Mouse (Mus musculus) 416B (cell line): ENCODE measurements around the gene Foxf1.
A peak's percentile ranks its signal among the peaks of the same experiment; 100 is the strongest.

ENCODE experiments used
- DNase-seq: peaks from one replicate; pipeline ENCODE4 v3.0.0; 2011; ENCODE audit warnings: low read depth

Foxf1 gene

DNA sequence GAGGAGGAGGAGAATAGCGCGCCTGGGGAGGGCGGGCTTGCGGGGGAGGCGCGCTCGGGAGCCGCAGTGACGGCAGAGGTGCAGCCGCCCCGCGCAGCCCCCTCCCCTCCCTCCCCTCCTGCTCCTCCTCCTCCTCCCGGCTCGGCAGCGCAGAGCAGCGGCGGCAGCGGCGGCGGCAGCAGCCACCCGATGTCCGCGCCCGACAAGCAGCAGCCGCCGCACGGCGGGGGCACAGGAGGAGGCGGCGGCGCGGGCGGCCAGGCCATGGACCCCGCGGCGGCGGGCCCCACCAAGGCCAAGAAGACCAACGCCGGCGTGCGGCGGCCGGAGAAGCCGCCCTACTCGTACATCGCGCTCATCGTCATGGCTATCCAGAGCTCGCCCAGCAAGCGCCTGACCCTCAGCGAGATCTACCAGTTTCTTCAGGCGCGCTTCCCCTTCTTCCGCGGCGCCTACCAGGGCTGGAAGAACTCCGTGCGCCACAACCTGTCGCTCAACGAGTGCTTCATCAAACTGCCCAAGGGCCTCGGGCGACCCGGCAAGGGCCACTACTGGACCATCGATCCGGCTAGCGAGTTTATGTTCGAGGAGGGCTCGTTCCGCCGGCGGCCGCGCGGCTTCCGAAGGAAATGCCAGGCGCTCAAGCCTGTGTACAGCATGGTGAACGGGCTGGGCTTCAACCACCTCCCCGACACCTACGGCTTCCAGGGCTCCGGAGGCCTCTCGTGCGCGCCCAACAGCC, at the start of gene Foxf1:
TSS of gene Foxf1 (plus strand) at position 177 of the 742 bp plus-strand sequence.
- no peak for DNase-seq

DNA sequence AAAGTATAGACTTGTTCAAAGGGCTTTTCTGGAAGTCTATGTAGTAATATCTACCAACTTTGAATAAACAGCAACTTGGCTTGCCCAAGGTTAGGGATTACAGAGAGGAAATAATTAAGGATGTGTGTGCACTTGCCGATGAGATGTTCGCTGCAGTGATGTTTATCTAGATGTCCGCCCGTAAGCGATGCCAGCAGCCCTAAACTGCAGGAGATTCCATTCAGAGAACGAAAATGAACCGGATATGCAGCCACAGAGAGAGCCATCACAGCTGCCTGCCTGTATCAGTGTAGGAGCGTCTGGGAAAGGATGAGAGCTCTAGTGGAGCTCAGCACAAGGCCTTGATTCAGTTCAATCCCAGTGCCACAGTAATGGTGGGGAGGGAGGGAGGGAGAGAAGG, 48.6 kb upstream of the Foxf1 start:
- no peak for DNase-seq

DNA sequence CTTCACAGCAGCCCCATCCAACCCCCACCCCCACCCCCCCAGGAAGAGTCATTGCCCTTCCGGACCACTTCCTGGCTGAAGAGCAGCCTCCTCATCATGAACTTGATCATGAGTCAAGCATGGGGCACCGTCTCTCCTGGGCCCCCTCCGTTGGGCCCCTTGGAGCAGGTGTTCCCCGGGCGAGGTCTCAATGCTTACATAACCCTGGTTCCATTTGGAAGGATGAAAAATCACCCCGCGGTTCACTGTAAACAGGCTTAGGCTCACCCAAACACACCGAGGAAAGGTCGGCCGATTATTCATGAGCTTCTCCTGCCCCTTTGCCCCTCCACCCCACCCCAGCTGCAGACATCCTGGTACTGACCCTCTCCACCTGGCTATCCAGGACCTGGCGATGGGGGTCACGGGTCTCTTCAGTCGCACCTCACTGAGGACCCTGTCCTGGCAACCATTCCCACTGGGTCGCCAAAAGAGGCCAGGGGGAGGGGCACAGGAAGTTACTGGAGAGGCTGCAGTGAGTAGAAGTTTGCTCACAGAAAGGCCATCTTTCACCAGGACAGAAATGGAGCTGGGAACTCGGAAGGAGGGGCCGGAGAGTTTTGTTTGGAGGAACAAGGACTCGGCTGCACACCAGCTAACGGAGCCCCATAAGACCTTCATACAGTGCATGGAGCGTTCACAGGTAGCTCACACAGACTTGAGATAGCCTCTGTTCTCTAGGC, 40.3 kb upstream of the Foxf1 start:
- no peak for DNase-seq

DNA sequence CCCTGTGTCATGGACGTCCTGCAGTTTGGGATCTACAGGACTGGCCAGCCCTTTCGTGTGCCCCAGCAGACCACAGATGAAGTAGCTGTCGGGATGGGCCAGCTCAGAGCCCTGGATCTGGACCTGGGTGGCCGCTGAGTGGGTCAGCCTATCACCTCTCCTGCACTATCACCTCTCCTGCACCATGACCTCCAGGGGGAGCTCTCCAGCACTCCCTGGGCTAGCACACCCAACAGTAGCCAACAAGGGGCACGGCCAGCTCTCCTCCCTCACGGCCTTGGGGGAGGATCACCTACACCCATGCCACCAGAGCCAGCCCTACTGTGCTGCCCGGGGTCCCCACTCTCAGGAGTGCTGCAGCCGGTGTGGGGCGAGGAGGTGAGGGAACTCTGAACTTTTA, 36.7 kb upstream of the Foxf1 start:
- peak; percentile 22 for DNase-seq

DNA sequence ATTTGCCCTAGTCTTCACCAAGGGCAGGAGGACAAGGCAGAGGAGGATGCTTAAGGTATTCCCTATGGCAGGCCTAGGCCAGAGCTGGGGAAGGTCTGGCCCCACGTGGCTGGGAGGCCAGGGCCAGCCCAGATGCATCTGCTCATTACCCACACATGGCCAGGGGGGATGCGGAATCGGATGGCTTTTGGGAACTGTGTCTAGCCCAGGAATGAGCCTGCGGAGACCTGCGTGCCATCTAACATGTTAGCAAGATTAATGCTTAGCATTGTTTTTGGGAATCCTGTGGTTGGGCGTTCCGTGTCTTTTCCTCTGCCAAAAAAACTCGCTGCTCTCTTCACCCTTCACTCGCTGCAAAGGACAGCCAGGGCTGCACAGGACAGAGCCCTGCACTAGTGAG, 26.1 kb upstream of the Foxf1 start:
- DNase-seq, result no peak

DNA sequence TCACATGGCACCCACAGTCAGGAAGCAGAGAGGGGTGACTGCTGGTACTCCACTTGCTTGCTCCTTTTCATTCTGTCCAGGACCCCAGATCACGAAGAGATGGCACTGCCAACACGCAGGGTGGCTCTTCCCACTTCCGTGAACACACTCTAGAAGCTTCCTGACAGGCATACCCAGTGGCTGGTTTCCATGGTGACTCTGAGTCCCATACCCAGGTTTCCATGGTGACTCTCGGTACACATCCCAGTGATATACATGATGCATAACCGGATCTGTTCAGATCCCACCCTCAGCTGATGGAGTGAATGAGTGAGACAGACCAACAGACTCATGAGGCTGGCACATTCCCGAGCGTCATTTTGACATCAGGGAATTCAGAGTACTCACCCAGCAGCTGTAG, 25.1 kb upstream of the Foxf1 start:
- no peak for DNase-seq

DNA sequence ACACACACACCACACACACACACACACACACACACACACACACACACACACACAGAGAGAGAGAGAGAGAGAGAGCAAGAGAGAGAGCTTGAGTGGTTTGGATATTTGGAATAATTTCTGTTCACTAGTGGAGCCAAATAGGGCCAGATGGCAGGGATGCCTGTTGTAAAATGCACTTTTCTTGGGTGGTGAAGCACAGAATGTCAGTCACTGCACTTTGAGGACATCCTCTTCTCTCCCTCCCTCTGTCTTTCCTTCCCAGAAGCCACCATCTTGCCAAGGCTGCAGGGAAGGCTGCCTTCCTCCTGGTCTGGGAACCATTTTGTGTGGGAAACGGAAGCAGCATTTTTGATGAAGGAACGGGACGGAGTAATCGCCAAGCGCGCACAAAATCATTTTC, 21.7 kb upstream of the Foxf1 start:
- no peak for DNase-seq

DNA sequence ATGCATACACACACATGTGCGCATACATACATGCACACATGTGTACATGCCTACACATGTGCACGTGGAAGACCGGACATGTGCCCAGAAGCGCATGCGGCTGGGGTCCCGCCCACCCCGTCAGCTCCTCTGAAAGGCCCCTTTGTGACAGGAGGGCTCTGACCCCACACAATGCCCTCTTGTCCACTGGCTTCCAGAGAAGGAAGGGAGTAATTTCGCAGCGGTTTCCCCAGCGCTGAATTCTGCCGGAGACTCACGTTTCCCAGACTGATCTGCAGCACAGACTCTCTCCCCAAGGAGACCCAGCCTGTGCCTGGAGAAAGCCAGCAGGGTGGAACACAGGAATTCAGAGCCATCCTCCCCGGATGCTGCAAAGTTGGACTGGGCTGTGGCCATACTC, 20.5 kb upstream of the Foxf1 start:
- no peak for DNase-seq

DNA sequence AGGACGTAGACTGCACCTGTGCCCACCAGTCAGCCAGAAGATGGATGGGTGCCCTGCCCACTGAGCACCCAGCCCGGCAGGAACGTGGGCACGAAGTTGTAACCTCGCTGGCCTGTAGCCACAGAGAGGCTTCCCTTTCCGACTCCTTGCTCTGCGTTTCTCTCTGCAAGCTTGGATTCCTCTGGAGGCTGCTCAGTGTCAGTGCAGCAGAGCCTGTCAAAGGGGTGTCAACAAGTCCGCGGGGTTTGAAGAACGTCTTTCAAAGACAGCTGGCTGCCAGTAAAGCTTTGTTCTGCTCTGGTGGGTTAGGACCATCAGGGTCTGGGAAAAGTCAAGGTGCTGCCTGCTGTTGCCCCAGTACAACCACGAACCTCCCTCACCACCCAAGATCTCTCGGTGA, 12.7 kb upstream of the Foxf1 start:
- DNase-seq, result no peak

DNA sequence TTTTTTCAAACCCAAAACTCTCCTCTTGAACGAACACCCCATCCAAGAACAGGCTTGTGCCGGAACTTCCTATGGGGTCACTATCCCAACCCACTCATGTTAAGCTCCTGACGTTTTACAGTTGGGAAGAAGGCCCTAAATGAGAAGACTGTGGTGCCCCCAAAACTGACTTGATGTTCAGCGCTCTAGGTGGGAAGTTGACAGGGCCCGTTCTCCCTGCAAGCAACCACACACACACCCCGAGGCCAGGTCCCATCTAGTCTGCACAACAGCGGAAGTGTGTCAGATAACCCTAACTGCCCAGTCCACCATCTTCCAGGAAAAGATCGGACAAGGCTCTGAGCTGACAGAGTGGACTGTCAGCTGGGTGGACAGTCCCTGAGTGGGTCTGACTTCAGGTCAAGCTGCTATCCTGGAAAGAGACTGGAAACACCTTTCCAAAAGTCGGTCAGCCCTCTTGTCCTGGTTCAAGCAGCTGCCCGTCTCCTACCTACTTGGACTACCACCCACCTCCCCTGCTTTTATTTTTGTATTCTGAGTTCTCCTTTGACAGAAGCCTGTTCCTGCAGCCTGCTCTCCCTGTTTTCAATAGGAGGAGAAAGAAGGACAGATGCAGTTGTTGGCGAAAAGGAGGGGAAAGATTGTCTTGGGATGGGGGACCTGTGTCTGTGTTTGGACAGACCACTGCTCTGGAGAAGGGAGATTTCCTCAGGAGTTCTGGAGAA, 11.6 kb upstream of the Foxf1 start:
- no peak for DNase-seq

DNA sequence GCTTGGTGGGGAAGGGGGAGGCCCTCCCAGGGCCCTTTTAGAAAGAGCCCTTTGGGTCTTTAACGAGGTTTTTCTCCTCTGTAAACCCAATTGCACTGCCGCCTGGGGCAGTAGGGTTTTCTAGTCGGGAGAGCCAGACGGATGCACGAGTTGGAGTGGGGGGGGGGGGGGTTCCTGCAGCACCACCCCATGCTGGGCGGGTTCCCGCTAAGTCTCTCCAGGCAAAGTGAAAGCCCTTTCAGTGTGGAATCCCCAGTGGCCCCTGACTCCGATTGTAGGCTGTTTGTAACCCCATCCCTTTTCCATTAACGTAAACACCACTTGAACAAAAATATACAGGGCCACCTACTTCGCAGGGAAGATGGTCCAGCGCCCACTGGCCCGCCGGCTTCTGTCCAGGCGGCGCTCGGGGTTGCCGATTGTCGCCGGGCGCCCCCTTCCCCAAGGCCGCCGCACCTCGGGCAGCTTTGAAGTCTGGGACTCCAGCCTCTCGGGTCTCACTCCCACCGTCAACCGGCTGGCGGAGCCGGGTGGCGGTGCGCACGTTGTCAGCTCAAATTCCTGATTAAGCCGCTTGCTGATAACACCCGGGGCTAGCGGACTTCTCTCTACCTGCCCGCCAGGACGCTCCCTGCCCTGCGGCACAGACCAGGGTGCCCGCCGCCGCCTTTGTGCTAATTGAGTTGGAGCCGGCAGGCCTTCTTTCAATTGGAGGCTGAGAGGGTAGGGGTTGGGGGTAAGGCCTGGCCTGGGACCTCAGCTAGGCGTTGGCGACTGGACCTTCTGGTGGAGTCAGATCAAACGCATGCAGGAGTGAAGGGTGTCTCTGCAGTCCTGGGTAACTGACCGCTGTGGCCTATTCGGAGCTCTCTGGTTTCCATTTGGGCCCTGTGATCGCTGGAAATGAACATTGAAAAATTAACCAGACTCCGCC, 10.7 kb upstream of the Foxf1 start:
- no peak for DNase-seq

DNA sequence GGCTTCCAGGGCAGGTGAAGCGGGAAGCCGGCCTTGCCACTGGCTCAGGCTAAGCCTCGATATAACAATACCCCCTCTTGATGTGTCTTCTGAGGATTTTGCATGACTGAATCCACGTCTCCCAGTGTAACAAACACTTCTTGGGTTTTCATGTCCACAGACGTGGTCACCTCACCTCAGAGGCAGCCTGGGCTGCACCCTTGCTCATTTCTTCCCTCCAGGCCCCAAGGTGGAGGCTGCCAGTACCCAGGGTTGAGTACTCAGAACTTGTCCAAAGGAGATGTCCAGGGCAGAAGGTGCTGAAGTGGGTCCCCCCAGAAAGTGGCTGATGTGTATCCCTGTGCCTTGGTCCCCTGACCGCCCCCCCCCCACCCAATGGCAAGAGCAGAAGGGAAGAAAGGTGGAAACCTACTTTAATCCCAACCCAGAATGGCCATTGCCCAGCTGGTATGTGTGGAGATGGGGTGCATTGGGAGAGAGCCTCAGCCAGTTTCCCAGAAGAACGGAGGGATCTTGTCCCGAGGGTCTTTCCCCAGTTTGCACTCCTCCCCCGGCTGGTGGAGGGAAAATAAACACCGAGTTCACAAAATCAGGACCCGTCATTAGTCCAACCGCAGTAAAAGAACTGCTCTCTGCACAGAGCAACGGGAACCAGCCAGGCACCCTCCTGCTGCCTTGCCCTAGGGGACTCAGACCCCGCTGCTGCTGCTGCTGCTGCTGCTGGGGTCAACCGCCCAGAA, 9.9 kb upstream of the Foxf1 start:
- DNase-seq, result no peak

DNA sequence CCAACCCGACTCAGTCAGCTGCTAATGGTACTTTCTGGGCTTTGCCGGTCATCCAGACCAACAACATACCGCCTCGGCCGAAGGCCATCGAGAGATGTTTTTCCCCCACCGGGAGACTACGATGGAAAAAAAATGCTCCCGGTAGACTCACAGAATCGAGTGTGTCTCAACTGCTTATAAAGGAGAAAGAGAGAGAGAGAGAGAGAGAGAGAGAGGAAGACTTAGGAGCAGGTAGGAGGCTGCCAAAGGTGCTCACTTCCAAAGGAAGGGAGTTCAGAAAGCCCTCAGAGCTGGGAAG, 9.4 kb upstream of the Foxf1 start:
- no peak for DNase-seq

DNA sequence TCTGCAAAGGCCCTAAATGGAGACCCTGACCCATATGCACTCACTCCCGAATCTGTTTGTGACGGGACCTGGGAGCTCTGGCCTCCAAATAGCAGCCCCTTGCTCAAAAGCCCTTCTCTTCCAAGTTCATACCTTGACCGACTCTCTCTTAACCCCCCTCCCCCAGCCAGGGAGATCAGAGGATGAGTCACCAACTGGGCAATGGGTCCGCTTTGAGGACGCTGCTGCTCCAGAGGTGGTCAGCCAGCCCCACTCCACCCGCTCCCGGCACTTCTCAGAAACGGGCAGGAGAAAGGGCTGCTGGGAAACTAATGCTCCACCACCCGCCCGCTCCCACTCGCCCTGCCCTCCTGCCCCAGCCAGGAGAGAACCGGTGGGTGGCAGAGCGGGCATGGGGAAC, 8.2 kb upstream of the Foxf1 start:
- DNase-seq, result no peak

DNA sequence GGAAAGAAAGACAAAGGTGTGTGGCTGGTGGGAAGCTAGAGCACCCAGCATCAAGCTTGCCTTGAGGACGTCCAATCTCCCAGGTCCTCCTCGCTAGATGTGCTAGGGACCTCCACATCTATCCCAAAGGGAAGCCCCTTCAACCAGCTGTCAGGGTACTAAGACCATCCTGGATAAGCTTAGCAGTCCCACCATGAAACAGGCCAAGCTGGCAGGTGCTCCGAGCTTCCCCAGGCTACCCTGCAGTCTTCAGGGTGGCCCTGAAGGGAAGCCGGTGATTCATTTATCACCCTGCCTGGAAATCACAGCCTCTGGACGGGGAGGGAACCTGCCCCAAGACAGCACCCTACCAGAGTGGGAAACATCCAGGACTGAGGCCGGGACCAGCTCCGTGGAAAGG, 7.6 kb upstream of the Foxf1 start:
- no peak for DNase-seq

DNA sequence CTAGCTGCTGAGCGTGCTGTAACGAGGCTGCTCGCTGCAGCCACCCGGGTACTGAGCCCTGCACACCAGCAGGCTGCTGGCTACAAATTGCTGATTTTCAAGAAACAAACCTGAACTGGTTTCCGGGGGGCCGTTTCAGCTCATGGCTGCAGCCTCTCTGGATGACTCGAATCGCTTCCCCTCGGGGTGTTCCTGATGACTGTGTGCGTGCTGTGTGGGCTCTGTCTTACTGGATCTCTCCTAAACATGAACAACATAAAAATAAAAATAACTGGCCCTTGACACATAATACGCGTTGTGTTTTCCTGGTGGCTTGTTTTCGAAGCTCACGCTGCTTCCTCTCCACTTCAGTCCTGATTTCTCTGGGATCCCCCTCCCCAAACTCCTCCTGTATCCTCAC, 5.5 kb upstream of the Foxf1 start:
- DNase-seq, result no peak

DNA sequence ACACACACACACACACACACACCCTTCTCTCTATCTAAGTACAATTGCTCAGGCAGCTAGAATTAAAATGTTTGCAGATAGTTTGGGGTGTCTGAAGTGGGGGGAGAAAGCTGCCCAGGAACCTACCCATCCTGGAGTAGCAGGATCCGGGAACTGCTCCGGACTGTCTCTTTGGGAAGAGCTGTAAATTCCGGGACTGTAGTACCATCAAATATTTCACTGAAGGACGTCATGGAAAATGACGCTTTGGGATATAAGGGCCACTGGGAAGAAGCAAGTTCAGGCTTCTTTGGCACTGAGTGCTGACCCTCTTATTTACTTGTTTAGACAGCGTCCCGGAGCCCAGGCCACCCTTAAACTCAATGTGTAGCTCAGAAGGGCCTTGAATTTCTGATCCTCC, 5.0 kb upstream of the Foxf1 start:
- no peak for DNase-seq

DNA sequence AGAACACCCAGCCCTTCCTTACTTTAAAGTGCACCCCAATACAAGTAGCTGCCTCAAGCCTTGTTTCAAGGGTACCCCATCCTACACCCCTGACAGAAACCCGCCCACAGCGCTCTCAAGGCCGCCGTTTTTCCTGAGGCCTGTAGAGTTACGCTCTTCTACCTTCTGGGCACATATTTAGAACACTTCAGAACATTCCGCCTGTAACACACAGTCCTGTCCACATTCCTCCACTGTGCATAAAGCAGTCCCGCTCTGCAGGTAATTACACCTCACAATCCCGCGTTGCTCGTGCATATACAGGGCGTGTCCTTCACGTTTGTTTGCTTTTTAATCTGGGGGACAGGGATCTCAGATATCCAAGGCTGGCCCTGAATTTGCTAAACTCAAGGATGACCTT, 4.2 kb upstream of the Foxf1 start:
- DNase-seq, result no peak

DNA sequence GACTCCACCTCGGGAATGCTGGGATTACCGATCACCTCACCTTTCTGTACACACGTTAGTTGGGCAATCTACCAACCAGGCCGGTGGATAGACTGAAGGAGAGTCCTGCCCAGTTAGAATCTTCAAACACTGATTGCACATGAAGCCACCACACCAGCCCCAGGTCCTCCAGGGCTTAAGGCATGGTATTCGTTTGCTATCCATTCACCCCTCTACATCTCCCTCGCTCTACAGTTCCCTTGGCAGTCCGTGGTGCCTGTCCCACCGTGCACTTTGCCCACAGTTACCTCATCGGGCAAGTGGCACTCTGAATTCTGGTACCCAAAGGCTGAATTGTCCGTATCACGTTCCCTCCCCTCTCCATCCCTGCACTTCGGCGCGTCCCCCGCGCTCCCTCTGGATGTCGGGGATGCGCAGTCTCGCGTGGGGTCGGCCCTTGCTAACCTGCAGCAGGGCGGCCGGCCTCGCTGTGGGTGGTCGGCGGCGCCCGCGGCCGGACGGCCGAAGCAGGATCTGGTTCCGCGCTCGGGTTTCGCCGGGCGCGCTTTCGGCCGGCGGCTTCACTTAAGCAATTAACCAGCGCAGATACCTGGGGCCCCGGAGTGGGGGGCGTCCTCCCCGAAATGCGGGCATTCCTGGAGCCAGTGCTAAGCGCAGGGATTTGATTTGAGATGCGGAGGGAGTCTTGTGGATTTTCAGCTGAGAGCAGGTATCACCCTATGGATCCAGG, 3.7 kb upstream of the Foxf1 start:
- no peak for DNase-seq

DNA sequence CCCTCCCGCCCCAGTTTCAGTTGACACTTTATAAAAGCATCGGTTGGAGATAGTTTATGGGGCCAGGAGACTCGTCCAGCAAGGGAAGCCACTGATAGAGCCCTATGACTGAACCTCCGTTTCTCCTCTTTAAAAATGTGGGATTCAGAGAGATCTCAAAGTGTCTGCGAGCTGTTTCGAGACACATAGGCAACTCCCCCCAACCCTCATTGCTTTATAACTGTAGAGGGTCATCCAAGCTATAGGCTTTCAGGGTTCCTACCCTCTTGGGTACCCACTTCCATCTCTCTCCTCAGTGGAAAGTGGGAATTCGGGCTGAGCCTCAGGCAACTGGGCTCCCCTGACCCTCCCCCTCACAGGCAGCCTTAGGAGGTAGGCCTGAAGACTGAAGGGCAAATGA, 2.8 kb upstream of the Foxf1 start:
- DNase-seq, result no peak
